Mouse (Mus musculus): ENCODE data around the gene Elmo2.

DNA sequence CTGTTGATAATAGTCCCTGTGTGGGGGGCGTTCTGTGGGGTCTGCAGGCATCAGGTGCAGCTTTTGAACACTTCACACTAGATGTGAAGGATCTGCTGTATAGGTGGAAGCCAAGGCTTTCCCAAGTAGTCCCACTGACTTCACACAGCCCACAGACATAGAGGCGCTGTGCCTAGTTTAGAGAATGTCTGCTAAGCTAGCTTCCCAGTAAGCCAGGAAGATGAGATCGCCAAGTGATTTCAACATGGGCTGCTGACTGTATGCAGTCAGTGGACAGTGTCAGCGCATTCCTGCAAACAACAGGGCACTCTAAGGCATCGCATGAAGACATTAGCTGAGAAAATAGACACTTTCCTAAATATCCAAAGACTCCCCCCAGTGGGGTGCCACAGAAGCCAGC, 49.2 kb upstream of the Elmo2 start:
- TF ChIP-seq POLR2A (IDR thresholded peaks at IDR 0.05; ENCODE audit: low read depth, low read length), result no peak
- no peak for TF ChIP-seq TCF12 (IDR thresholded peaks at IDR 0.05; ENCODE audit: low read depth, low read length)
- no peak for TF ChIP-seq CTCF (conservative IDR thresholded peaks at IDR 0.05 in 1 of 2, IDR thresholded peaks at IDR 0.05 in 1 of 2; ENCODE audit: low read depth in 2 of 2, low read length in 2 of 2)
- no peak for TF ChIP-seq MYC (IDR thresholded peaks at IDR 0.05; ENCODE audit: low read depth, low read length)
- no peak for TF ChIP-seq SMC3 (IDR thresholded peaks at IDR 0.05; ENCODE audit: low read depth, low read length)
- no peak for TF ChIP-seq CHD2 (IDR thresholded peaks at IDR 0.05; ENCODE audit: low read length)
- no peak for TF ChIP-seq CHD1 (IDR thresholded peaks at IDR 0.05; ENCODE audit: low read depth, low read length)
- no peak for TF ChIP-seq JUND (conservative IDR thresholded peaks at IDR 0.05; ENCODE audit: low read depth, low read length)
- TF ChIP-seq EP300 (IDR thresholded peaks at IDR 0.05; ENCODE audit: low read length), result no peak
- TF ChIP-seq ETS1 (conservative IDR thresholded peaks at IDR 0.05; ENCODE audit: low read depth, low read length), result no peak
- TF ChIP-seq USF1 (IDR thresholded peaks at IDR 0.05; ENCODE audit: low read depth, low read length), result no peak
- no peak for TF ChIP-seq BHLHE40 (IDR thresholded peaks at IDR 0.05; ENCODE audit: low read depth, low read length)
